Mouse (Mus musculus) gastrocnemius, postnatal 10 days (tissue): Measurements from ENCODE around the gene Slc4a11. TPM values are rescaled to one million over a fixed set of nuclear protein-coding genes. Genes with fewer than 3 reads are reported as not detected.
A peak's percentile ranks its signal among the peaks of the same experiment; 100 is the strongest.

Source experiments
- DNase-seq: peaks from one replicate; pipeline ENCODE4 v3.0.0; 2021; ENCODE audit warnings: mixed read lengths
- long read RNA-seq, 2 experiments: library from polyadenylated mRNA; stranded (forward); transcript quantifications; one replicate each; pipeline ENCODE4 v2.0.0; 2021
- total RNA-seq, 2 experiments: library from RNA; stranded (reverse); gene quantifications; 2 replicates each; pipeline ENCODE4 v1.2.3; 2021

Slc4a11 gene
- under 1 TPM; 0.07 to 0.25 TPM for total RNA-seq
- long read RNA-seq, experiment 1: 0 reads
- long read RNA-seq, experiment 2: 0 reads

DNA sequence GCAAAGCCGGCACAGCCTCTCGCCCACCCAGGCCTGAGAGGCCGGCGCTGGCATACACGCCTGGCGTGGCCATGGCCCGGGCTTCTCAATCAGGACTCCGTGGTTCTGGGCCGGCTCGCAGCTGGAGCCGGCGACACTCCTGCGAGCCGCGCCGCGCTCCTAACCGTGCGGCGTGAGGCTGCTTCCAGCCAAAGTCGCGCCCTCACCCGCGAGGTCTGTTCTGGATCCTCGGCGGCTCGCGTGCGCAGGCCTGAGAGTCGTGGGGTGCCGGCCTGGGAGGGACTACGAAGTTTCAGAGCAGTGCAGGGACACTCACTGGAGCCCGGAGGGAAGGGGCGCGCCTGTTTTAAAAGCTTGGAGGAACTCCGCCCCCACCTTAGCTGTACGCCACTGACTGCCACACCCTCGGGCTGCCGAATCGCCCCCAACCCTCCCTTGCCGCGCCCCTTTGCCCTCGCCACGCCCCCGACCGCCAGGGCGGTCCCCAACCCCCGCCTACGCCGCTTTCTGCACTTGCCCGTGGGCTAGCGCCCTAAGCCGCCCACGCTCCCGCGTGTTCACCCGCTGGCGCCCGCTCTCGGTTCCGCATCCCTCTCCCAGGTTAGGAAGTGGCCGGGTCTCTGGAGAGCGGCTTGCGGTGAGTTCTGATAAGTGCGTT lies at the start of gene Slc4a11:
Gene Slc4a11, minus strand, starts transcription at position 367 of the 658 bp plus-strand sequence.
- peak; percentile 51 for DNase-seq

DNA sequence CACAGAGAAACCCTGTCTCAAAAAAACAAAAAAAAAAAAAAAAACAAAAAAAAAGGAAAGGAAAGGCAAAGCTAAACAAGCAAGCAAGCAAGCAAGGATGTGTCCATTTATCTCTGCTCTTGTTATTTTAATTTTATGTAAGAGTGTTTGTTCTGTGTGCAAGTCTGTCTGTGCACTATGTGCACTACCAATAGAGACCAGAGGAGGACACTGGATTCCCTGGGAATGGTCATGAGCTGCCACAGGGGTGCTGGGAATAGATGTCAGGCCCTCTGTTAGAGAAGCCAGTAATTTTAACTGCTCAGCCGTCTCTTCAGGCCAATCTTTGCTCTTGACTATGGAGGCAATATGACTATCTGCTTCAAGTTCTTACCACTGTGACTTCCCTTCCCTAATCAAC lies 46.3 kb upstream of the Slc4a11 start:
- DNase-seq: no peak

DNA sequence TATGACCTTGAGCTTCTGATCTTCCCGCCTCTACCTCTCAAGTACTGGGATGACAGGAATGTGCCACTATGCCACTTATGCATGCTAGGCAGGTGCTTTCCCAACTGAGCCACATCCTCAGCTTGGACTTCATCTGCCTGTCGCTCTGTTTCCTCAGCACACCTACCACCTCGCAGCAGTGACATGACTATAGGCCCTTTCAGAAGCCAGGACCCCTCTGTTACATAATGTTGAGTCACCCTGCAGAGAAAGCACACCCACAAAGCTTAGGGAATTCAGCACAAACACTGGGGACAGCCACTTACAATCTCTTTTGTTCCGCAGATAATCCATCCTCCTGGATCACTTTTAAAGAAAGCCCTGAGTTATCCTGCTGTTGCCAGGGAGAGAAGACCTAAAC lies 42.8 kb upstream of the Slc4a11 start:
- no peak for DNase-seq

DNA sequence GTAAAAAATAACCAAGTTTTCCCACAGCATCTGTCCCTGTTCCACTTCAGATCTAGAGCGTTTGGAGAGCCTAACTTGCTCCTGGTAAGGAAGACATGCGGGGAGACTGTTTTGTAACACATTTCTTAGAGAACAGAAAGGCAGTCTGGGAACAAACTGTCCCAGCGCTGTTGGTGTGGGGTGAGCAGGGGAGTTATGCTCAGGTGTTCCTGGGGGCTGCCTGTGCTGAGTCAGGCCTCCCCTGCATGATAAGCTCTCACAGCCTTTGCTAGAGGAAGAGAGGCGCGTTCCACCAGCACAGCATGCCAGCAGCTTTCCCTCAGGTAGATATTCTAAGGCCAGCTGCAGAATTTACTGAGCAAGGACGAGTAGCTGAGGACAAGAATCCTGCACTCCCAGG lies 40.7 kb upstream of the Slc4a11 start:
- DNase-seq: no peak

DNA sequence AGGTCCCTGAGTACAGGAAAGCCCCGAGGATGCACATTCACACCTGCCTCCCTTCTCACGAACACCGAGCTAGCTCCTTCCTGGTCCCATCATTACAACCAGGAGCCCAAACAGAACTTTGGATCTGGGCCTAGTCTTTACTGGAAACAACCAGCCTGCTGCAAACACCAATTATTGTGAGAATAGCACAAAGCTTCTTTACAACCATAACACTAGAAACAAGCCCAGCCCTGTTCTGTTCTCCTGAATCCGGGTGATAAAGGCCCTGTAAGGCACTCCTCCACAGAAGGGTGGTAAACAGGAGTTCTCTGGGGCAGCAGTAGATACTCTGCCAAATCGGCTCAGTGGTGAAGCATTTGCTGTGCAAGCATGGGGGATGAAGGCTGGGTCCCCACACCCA lies 38.0 kb upstream of the Slc4a11 start:
- no peak for DNase-seq

DNA sequence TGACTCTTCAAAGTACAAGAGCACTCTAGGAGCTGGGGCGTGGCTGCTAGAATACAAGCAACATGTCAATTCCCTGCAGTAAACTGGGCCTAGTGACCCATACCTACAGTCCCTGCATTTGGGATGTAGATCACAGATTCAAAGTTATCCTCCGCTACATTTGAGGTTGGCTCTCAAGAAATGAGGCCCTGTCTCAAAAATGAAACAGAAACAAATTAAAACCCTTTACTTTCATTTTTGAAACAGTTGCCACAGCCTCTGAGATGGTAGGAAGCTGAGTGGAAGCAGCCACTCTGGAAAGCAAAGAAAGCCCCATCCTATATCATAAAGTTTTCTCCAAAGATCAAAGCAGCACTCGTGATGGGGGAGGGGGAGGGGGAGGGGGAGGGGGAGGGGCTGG lies 36.1 kb upstream of the Slc4a11 start:
- no peak for DNase-seq

DNA sequence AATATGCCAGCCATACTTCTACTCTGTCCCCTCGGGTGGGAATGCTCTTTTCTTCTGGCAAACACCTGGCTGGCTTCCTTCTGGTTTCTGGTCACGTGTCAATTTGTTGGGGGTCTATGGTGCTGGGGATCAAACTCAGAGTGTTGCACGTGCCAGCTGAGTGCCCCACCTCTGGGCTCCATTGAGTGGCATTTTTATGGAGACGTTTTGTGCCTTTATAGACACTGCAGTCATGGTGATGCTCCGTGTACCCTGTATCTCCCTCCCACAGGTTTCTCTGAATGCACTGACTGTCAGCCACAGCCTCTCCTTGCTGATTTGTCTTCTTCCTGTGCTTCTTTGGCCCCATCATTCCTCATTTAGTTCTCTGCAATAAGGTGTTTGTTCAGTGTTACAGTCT lies 34.5 kb upstream of the Slc4a11 start:
- DNase-seq: no peak

DNA sequence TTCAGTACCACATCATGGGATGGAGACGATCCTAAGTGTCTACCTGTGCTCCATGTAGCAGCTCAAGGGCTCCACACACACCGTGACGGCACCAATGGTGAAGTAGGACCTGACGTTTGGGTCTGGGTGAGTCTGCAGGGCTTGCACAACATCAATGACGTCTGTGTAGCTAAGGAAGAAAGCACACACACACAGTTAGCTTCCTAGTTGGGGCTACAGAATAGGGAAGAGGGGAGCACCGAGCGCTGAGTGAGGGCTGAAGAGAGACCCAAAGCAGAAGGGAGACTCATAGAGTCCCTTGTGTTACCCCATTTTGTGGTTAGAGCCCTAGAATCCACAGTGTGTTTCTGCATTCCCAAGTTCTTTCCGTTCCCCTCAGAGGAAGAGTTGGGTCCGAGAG lies 33.4 kb upstream of the Slc4a11 start:
- no peak for DNase-seq

DNA sequence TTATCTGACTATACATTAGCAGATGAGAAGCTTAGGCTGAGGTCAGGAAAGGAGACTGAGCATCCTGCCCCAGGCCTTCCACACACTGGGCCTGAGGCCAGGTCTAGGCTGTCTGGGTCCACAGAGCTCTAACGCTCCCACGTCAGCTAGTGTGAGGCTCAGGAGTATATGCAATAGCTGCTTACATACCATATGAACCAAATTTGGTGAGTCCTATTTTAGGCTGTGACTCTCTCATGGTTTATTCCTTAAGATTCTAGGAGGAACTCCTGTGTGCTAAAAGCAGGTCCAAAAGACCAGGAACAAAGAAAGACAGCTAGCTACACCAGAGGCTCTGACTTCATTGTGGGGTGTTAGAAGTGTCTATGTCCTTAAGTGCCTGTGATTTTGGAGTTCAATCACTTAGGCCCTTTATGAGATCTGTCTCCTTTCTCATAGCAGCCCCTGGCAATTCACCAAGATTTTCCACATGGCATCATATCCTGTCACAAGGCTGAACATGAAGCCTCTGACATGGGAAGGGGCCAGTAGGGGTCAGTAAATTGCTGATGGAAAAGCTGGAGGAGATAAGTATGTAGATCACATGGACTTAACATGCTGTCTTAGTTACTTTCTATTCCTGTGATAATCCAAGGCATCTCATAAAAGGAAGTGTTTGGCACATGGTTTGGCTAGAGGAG lies 31.7 kb upstream of the Slc4a11 start:
- no peak for DNase-seq

DNA sequence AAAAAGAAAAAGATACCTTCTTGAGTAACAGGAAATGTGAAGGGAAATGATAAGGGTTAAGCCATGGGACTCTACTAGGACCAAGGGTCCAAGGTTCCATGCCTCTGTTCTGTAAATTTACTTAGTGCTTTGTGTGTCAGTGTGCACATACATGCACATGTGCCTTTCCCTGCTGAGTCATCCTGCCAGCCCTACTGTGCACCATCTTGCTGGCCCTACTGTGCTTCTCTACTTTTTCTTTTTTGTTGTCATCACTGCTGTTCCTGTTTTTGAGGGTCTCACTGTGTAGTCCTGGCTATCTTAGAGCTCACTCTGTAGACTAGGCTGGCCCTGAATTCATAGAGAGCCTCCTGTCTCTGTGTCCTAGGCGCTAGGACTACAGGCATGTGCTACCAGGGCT lies 30.4 kb upstream of the Slc4a11 start:
- no peak for DNase-seq

DNA sequence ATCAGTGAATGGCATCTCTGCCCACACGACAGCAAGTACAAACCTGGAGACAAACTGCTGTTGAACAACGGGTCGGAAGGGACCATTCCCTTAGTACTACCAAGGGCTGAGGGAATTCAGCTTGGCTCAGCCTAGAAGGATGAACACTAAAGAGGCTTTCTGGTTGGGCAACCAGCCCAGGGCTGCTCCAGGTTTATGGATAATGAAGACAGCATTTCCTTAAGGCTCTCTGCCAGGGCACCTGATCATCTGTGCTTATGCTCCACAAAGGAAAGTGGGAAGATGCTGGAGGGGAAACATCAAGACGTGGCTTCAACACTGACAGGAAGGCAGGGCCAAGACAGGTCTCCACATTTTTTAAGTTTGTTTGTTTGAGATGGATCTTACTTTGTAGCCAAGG lies 27.1 kb upstream of the Slc4a11 start:
- DNase-seq: no peak

DNA sequence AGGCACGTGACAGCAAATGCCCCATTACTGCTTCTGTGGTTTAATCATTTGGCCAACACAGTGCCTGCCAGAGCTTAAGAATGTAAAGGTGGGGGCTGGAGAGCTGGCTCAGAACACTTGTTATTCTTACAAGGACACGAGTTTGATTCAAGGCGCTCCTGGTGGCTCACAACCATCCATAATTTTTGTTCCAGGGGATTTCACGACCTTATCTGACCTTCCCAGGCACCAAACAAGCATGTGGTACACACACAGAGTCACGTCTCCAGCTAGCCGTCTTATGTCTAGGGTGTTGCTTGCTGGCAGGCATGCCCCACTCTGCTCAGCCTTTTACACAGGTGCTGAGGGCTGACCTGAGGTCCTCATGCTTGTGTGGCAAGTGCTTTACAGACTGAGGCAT lies 20.6 kb upstream of the Slc4a11 start:
- no peak for DNase-seq

DNA sequence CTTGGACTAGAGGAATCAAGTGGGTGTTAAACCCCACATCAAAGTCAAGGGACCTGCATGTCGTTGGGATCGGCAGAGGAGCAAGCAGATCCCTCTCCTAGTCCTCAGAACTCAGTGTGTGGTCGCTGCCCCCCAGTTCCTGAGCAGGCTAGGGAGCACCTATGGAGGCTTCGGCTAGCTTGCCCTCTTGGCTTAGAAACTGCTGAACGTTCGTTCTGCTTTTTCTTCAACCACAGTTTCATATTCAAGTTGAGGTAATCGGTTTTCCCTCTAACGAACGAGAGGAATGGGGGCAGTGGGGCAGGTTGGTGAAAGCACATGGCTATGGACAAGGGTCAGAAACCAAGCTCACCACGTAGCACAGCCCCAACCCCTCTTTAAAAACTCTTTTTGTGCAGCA lies 9.7 kb upstream of the Slc4a11 start:
- no peak for DNase-seq

DNA sequence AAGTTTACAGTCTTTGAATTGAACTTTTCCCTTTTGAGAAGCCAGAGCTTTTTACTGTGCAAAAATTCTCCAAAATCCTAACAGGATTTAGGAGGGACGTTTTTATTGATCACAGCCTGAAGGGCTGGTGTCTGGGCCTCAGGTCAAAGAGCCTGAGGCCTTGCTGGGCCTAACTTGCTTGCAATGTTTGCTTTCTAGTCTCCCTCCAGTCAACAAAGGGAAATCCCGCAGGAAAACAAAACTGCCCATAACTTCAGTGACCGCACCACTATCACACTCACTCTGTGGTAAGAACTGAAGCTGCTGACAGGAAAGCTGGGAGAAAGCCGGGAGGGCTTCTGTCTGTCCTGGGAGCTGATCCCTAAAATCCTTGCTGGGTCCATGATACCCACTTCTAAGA lies 9.3 kb upstream of the Slc4a11 start:
- DNase-seq: no peak

DNA sequence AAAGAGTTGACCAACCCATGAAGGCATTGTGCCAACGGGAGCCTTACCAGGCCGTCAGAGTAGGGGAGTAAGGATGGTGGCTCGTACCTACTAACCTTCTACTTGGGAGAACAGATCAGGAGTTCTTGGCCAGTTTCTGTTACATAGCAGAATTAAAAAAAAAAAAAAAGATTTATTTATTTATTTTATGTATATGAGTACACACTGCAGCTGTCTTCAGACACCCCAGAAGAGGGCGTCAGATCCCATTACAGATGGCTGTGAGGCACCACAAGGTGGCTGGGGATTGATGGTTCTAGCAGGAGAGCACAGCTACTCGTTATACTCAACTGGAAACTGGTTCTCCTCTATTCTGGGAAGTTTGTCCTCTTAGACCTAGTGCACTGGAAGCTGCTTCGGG lies 7.9 kb upstream of the Slc4a11 start:
- DNase-seq: no peak

DNA sequence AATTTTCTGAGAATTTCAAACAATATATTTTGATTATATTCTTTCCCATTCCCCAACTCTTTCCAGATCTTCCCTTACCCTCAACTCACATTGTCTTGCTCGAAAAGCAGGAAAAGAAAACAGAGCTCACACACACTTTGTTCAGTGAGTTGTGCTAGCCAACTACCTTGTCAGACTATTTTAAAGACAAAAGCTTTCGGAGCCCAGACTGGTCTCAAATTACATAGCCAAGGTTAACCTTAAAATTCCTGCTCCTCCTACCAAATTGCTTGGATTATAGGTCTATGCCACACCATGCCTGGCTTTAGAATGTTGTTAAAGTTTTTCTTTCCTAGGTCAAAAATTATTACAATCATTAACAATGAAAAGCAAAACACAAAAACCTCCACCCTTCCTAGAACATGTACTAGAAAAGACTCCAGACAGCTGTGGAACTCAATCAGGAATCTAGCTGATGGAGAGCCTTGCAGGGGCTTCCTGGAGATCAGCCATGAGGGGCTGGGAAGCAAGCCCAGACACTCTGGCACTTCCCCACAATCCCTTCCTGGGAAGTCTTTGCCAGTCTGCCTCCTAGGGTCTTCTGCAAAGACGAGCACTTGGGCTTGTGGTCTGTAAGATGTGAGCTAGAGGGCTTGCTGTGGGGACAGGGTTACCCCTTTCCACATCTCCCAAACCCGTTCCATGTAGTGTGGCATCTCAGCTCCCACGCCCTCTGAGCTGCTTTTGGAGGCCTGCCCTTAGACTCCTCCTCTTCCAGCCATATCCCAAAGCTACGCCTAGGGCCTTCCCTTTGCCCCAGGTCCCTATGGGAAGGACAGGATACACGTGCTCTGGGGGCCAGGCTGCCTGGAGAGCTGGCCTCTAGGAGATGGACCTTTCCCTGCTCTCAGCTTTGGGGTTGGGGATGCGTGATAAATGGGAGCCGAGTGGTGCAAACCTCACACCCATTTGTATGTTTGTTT lies 7.0 kb upstream of the Slc4a11 start:
- no peak for DNase-seq

DNA sequence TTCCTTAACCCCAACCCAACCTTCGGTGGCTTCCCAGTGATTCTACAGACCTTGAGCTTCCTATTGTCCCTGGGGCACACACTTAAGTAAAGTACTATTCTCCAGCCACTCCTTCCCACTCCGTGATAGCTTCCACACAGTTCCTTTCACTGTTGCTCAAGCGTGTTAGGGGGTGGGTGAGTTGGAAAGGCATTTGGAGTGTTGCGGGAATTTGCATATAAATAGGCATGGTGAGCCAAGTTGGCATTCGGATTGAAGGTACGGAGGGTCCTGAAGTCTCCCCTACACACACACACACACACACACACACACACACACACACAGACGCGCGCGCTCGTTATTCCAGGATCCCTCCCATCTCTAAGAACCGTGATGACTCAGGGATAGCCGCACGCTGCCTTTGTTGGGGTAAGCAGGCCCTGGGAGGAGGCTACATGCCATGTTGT lies 525 bp upstream of the Slc4a11 start:
- DNase-seq: no peak

DNA sequence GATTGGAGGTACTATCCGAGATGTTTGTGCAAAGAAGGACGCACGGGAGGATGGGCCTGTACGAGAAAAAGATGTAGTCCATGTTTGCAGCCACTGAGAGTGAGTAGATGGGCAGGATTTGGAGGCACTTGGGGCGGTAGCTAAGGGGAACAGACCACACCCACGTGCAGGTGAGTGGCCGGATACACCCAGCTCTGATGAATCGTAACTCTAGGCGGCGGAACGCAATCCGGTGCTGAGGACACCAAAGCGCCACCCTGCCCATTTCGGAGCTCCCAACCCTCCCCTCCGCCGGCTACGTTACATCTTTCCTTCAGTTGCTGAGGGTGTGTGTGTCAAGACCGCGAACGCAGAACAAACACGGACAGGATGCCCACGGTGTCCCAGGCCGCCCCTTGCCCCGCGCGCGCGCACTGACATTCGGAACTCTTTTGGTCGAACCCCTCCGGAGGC lies 593 bp downstream of the Slc4a11 start:
- peak; percentile 16 for DNase-seq

DNA sequence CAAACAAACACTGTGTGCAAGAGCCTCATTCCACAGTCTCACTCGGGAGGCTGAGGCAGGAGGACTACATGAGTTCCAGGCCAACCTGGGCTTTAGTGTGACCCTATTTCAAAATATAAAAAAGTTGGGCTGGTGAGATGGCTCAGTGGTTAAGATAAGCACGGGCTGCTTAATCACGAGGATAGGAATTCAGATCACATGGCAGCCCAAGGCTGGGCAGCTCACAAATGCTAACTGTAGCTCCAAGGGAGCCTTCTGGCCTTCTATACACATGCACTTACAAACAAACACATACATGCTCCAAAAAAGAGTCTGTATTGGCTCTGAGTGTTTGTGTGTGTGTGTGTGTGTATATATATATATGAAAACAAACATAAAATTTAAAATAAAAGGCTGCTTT lies 3.8 kb downstream of the Slc4a11 start:
- no peak for DNase-seq

DNA sequence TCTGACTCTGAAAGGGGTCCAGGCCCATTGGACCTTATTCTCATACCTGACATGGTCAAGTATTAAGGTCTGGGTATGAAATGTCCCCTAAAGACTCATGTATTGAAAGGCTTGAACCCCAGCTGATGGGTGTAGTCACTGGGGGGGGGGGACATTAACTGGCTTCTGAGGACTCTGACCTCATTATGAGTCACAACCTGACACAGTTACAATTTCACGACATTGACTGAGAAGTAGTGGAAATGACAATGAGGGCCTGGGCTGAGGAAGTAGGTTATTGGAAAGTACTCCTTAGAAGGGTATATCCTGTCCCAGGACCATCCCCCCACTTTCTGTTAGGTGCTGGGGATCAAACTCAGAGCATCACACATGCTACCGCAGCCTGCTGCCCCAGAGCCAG lies 8.3 kb downstream of the Slc4a11 start:
- DNase-seq: no peak

DNA sequence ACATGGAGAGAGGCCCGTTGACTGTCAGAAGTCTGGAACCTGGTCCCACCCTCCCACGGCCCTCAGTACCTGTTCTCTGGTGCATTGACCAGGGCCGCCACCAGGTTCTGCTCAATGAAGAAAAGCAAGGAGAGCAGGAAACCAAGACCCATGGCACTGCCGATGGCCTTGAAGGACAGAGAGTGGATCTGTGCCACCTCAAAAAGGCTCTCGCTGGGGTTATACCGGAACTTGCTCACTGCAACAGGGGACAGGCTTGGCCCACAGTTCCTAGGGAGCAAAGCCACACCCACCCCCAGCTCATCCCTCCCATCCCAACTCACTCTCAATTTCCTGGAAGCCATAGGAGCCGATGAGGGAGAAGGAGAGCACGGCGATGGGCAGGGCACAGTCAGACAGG lies 11.9 kb downstream of the Slc4a11 start:
- no peak for DNase-seq

DNA sequence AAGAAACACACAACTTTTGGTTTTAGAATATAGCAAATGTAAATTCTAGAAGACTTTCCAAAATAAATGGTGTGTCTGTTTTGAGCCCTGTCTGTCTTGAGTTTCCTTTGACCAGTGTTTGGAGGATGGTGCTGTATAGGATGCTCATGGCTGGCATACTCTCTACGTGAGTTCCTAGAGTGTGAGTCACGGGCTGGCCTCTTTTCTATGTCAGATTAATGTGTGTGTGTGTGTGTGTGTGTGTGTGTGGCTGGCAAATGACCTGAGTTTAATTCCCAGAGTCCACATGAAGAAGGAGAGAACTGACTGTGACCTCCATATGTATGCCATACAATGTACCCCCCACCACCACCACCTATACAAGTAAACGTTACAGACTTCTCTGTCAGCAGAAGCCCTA lies 15.8 kb downstream of the Slc4a11 start:
- no peak for DNase-seq

DNA sequence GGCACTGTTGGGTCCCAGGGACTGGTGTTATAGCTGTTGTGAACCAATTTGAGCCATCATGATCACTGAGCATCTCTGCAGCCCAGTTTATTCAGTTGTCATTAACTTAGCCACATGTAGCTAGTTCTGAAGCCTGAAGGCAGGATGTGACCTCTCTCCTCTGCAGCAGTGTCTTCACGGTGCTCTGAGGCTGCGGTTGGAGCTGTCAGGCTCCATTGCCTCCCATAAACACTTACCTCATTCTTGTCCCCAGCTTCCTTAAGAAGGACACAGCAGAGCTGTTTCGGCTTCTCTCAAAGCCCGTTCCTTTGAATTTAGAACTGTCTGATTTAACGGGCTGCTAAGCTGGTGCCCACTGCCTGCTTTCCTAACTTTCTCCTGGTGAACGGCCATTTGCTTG lies 17.4 kb downstream of the Slc4a11 start:
- DNase-seq: no peak
